Mouse (Mus musculus): Measurements from ENCODE around the gene Klrb1a.
"Not testable (repeated sequence)": the region's sequence is repeated elsewhere in the genome, so short reads cannot be mapped to it uniquely, and the experiment has no call there.

Gene Klrb1a

DNA sequence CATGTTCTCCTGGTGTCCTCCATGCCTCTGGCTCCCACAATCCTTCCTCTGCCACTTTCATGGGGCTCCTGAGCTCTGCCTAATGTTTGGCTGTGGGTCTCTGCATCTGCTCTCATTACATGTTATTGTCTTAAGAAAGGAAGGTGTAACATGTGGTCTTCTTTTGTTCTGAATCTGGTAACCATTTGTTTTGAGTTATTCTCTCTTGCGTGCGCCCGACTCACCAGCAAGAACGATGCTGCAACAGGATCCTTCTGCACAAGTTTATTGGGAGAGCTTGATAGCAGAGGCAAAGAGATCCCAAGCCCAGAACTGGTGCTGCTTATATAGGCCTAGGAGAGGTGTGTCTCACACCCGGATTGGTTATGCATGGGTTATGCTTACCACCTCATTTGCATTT is at the start of gene Klrb1a:
Klrb1a (minus strand) TSS at position 101 of the 400 bp plus-strand sequence.
- DNase-seq (ENCODE audit: low spot score), result not testable (repeated sequence)

GRCm38 (mm10) chr6:128669936-128670335 is 46.6 kb upstream of the Klrb1a start:
- DNase-seq (ENCODE audit: low spot score), result no peak

GRCm38 (mm10) chr6:128662206-128662605 is 38.9 kb upstream of the Klrb1a start, which contains the start of gene Clec2h:
Gene Clec2h, plus strand, starts transcription at chr6:128662385.
- DNase-seq (ENCODE audit: low spot score), result no peak

GRCm38 (mm10) chr6:128661249-128661648 is 37.9 kb upstream of the Klrb1a start:
- DNase-seq (ENCODE audit: low spot score), result no peak

GRCm38 (mm10) chr6:128652938-128653337 is 29.6 kb upstream of the Klrb1a start:
- no peak for DNase-seq (ENCODE audit: low spot score)

GRCm38 (mm10) chr6:128650827-128651226 is 27.5 kb upstream of the Klrb1a start:
- not testable (repeated sequence) for DNase-seq (ENCODE audit: low spot score)

- no peak for DNase-seq (ENCODE audit: low spot score)
Measured at GRCm38 (mm10) chr6:128650187-128650586, 26.9 kb upstream of the Klrb1a start.

GRCm38 (mm10) chr6:128649681-128650080 is 26.3 kb upstream of the Klrb1a start:
- no peak for DNase-seq (ENCODE audit: low spot score)

- DNase-seq (ENCODE audit: low spot score), result not testable (repeated sequence)
Measured at GRCm38 (mm10) chr6:128645708-128646107, 22.4 kb upstream of the Klrb1a start.

DNA sequence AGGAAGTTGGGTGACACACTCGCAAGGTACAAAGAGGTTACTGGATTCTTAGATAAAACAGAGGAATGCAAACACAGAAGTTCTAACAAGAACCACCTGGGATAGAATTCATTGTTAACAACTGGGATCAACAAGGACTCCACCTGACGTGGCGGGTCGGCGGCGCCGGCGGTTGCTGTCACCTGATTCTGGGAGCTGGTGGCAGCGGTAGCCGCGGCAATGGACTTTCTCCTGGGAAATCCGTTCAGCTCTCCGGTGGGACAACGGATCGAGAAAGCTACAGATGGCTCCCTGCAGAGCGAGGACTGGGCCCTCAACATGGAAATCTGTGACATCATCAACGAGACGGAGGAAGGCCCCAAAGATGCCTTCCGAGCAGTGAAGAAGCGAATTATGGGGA is 21.4 kb upstream of the Klrb1a start:
- not testable (repeated sequence) for DNase-seq (ENCODE audit: low spot score)

DNA sequence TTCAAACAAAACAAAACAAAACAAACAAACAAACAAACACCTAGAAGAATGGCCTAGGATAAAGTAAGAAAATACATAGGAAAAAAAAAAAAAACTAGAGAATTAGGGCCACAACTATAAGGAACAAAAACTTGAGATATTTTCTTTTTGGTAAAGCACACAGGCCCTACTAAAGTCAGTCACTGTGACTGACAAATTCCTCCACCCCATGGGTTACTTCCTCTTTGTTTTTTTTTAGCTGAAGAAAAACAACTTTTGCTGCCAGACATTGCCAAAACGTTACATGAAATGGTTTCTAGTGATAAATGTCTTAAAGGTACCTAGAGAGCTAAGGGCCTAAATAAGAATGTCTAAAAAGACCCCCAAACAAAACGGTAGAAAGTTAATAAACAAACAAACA is 20.7 kb upstream of the Klrb1a start:
- no peak for DNase-seq (ENCODE audit: low spot score)

- no peak for DNase-seq (ENCODE audit: low spot score)
Measured at GRCm38 (mm10) chr6:128641116-128641716, 17.9 kb upstream of the Klrb1a start.

GRCm38 (mm10) chr6:128640673-128641072 is 17.3 kb upstream of the Klrb1a start:
- DNase-seq (ENCODE audit: low spot score), result no peak

DNA sequence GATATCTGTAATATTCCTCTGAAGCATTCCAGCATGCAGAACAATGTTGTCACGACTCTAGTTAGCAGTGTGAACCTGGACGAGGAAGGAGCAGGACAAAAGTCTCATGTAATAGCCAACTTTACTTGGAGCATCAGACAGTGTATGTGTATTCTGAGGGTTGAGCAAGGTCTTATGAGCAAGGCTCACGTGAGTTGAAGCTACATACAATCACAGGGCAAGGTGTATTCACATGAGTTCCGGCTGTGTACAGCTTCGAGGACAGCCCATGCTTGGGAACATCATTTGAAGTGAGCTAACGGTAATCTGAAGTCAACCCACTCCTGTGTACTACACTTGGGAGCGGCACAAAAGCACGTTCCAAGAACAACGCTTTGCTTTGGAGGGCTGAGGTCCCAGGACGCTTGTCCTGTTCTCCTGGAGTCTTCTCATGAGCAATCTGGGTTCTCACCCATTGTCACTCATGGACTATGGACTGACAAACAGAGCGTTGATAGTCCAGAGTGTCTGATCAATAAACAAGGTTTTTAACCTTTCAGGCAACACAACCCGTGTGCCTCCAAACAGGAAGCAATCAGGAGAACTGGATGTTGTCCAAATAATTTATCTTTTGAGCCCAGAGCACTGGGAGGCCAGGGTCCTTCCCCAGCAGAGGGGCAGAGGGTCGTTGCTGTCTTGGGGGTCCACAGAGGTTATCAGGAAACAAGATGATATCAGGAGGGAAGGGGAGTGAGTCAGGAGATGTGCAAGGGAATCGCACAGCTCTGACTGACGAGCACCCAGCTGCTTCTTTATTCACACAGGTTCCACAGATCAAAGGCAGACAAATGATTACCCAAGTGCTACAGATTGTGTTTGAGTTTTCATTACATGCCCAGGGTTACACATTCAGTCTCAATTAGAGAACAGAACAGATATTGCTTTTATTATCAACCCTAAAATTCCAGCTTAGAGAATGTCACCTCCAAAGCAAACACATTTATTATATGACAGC is 7.9 kb upstream of the Klrb1a start:
- not testable (repeated sequence) for DNase-seq (ENCODE audit: low spot score)

DNA sequence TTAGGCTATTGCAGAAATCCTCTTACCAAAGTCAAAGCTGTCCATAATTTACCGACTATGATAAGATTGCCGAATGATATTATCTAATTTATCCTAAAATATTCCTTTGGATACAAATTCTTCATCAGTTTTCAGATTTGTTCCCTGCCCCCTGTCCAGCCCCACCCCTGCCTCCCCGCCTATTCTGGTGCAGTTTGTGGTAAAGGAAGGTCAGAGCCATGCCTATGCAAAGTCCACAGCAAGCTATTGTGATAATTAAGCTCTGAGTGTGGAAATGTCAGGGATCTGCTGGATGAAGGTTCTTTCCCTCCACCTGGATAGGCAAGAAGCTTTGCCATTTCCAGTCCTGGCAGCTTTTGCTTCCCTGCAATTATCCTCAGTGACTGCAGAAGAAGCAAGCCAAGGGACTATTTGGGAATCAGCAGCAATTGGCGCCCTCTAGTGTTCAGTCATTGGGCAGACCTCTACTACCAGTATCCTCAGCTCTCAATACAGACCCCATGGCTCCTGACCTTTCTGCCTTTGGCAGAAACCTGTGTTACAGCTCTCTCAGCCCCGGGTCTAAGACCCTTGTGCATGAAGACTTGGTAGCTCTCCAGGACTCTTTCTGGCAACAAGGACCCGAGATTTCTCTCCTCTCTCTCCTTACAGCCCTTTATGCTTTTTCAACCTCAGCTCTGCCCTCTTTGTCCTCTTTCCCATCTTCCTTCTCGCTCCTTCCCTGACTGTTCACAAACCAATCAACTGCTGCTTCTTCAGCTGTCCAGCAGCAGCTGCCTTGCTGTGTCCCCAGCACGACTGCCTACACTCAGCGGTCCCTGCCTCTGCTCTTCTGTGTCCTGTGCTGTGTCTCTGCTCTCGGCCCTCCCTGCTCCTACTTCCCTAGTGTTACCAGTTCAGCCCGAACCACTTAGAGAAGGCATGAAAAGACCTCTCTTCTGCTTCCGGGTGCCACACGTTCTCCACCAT is 6.7 kb upstream of the Klrb1a start:
- DNase-seq (ENCODE audit: low spot score), result peak; percentile 49

DNA sequence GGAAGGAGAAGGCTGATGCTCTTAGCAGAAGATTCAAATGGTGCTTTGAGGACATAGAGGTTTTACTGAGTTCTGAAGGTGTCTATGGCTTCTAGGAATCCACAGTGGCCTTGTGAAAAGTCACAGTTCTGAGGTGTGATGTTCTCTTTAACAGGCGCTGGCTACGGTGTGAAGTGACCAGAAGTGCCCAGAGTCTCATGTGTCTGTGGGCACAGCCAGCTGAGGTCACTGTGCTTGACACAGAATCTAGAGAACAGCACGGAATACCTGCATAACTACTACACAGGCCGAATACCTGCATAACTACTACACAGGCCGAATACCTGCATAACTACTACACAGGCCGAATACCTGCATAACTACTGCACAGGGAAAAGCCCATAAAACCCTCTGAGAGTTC is 1.9 kb upstream of the Klrb1a start:
- DNase-seq (ENCODE audit: low spot score), result not testable (repeated sequence)

DNA sequence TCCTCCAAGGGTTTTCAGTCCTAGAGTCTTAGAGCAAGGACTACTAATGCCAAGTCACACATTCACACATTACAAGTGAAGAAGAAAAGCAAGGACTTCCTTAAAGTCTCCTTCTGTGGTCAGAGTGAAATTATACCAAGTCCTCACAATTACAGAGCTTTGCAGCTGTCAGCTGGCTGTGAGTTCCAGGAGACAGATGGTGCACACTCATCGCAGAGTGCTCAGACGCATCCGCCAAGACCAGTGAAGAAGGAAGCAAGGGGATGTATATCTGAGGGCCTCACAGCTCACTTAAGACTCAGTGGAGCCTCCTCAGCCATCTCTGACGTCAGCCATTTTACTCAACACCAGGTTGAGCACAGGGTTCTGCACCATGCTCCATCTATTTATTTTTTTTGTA is 1.1 kb upstream of the Klrb1a start:
- DNase-seq (ENCODE audit: low spot score), result no peak

GRCm38 (mm10) chr6:128622733-128623132 is 600 bp downstream of the Klrb1a start:
- no peak for DNase-seq (ENCODE audit: low spot score)

DNA sequence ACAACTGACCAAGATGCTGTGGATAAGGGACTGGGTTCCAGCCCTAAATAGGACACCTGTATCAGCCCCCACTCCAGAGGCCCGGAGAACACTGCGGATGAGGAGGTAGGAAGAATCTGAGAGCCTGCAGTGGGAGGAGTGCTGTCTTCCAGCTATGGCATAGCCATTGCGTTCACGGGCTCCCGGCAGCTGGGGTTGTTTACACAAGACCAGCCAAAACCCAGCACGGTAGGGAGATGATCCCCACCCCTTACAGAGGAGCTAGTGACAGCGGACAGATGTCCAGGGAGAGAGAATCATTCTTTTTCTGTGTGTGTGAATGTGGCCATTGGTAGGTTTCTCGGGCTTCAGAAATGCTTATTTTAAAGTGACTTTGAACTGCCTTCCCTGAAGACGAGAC is 17.0 kb downstream of the Klrb1a start:
- DNase-seq (ENCODE audit: low spot score), result no peak

DNA sequence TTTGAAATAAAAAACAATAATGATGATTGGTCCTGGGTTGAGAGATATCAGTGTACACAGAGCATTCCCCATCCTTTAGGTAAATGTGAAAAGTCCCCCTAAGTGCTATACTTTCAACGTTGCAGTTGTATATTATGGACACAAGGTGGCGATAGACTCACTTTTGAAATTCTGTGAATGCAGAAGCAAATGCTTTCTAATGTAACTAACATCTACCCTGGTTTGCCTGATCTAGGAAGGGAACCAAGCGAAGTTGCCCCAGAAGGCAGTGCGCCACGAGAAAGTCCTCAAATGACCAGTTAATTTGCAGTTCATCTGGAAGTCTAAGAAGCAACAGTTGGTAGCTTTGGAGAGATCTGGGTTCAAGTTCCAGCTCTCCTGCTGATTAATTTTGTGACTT is 18.8 kb downstream of the Klrb1a start:
- DNase-seq (ENCODE audit: low spot score), result no peak

DNA sequence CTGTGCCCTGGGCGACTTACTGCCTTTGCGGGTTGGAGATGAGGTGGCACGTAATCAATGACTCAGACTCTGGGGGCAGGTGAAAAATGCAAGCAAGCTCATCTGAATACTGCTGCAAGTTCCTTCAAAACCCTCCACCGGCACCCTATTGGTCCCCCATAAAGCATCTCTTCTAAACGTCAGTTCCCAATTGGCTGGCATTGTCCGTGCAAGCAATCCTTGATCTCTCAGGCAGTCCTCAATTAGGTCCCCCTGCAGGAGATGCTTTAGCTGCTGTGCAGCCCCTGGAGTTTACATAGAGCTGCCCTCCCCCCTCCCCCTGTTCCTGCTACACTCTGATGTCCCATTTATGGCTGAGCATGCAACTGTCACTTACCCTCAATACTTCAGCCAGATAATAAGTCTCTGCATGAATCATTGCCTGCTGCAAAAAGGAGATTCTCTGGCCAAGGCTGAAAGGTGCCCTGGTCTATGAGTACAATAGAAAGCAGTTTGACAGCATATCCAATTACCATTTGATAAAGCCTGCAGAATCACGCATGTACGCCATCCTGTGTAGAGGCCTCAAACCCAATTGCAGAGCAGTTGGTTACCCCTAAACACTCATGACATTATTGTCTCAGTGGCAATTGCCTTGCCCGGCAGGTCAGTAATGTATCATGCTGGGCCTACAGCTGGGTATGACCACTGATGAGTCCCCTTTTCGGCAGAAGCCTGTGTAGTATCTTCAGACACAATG is 20.7 kb downstream of the Klrb1a start:
- DNase-seq (ENCODE audit: low spot score), result no peak

All from left cerebral cortex, adult 11 months (tissue).